Mouse (Mus musculus): Measurements from ENCODE around the gene Gdf5.
"Not testable (repeated sequence)": the region's sequence is repeated elsewhere in the genome, so short reads cannot be mapped to it uniquely, and the experiment has no call there.

Gene Gdf5

GRCm38 (mm10) chr2:155939897-155940529 is 5.2 kb downstream of the Gdf5 start:
- no peak for DNase-seq

GRCm38 (mm10) chr2:155929531-155930442 is 15.4 kb downstream of the Gdf5 start, which contains the start of gene Uqcc1:
TSS of gene Uqcc1 (minus strand) at chr2:155930310.
- DNase-seq, result peak; percentile 87

DNA sequence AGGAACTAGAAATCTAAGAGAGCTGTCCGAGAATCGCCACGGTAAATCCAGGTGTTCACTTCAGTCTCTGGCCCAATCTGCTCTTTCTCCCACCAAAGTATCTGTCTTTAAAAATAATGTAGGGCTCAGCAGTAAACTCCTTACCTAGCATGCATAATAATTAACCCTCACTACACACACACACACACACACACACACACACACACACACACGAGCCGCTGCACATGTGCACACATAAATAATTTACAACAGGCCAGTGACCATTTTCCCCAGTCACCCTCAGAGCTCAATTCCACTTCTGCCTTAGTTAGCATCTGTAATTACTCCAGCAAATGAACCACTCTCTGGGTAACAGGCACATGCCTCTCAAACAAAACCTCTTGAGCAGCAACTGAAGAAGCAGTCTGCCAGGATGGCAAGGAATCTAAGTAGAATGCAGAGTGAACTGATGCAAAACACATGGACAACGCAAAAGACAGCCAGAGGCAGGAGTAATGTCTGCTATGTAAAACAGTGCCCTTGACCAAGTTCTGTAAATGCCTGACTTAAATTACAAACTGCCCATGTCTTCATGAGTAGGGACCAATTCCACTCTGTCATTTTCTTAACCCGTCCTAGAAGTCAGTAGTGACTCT is 16.3 kb downstream of the Gdf5 start:
- DNase-seq, result no peak

- not testable (repeated sequence) for DNase-seq
Measured at GRCm38 (mm10) chr2:155925213-155925612, 20.0 kb downstream of the Gdf5 start.

GRCm38 (mm10) chr2:155923143-155923542 is 22.0 kb downstream of the Gdf5 start:
- DNase-seq, result no peak

- no peak for DNase-seq
Measured at GRCm38 (mm10) chr2:155914684-155915083, 30.5 kb downstream of the Gdf5 start.

- DNase-seq, result no peak
Measured at GRCm38 (mm10) chr2:155903632-155904008, 41.5 kb downstream of the Gdf5 start.

- no peak for DNase-seq
Measured at GRCm38 (mm10) chr2:155902989-155903631, 42.1 kb downstream of the Gdf5 start.

GRCm38 (mm10) chr2:155895046-155895735 is 50.0 kb downstream of the Gdf5 start:
- DNase-seq, result peak; percentile 10

GRCm38 (mm10) chr2:155894307-155895045 is 50.7 kb downstream of the Gdf5 start:
- DNase-seq, result no peak
